Mouse (Mus musculus): ENCODE results near the gene Dbf4. TPM values are rescaled to one million over a fixed set of nuclear protein-coding genes. Genes with fewer than 3 reads are reported as not detected.

Dbf4 gene
- polyA plus RNA-seq, 1 experiment from 2014 or later: 7.0 TPM

- WGBS: 78% methylated on average over 10 of the region's 10 CpGs
These were observed 73.0 kb downstream of the Dbf4 start for GRCm38 (mm10) chr5:8349557-8349956.

More at GRCm38 (mm10) chr5:8349557-8349956, 73.0 kb downstream of the Dbf4 start:
- Histone ChIP-seq H3K9me3 (replicated peaks; ENCODE audit: control insufficient read depth, low read length, poor library complexity, severe bottlenecking) (no peaks in the 10 kb centered on the region), H3K27me3 (ENCODE audit: control insufficient read depth, insufficient read depth, low read depth, low read length) (no peaks in the 10 kb centered on the region), H3K9ac (ENCODE audit: low read depth, low read length) (no peak overlapping the region), H3K4me1 (ENCODE audit: control insufficient read depth, insufficient read depth, low read length) (no peaks in the 10 kb centered on the region), H3K4me3 (ENCODE audit: low read depth, low read length) (no peak overlapping the region), H3K27ac (ENCODE audit: low read length) (no peak overlapping the region), H3K4me2 (ENCODE audit: low read length) (no peak overlapping the region), H3K36me3 (ENCODE audit: control insufficient read depth, insufficient read depth, low read length) (no peaks in the 10 kb centered on the region)
- ATAC-seq: no peak

Other genes with a start within 250 kb of the Dbf4 start
- 49.5 and 51.1 TPM in 2 replicates for gene Adam22, start 54.6 kb downstream of the Dbf4 start, polyA plus RNA-seq (2015; fragmentation: Nextera tagmentation; extraction: Ambion mirVana)
- gene Slc25a40, start 134 bp upstream of the Dbf4 start, polyA plus RNA-seq (2015; fragmentation: Nextera tagmentation; extraction: Ambion mirVana): 8.9 and 9.5 TPM in 2 replicates
- 52.9 and 53.8 TPM in 2 replicates for gene Rundc3b, start 200.2 kb upstream of the Dbf4 start, polyA plus RNA-seq (2015; fragmentation: Nextera tagmentation; extraction: Ambion mirVana)
- 2.1 TPM in 2 replicates for gene Abcb1a, start 237.4 kb upstream of the Dbf4 start, polyA plus RNA-seq (2015; fragmentation: Nextera tagmentation; extraction: Ambion mirVana)